In genomic region chr9:58841655-58842054, GRCm38 (mm10) we compare ENCODE assay signal across 9 mouse cellular contexts. TPM values are rescaled to one million over a fixed set of nuclear protein-coding genes. Genes with fewer than 3 reads are reported as not detected.
DNase-seq lines count a peak whose midpoint lies in the region; ATAC-seq and TF ChIP-seq lines count a peak whose summit lies in the region.
"Had no signal": no experiment of that assay in that cellular context is flagged by ENCODE, and none has a peak within 500 bp of the region (broad histone marks: within the 10 kb centered on the region; RNA-seq: fewer than 3 reads in every experiment).

No protein-coding gene starts in this region.

- H3K4me3 ChIP-seq in intestine, embryonic 15.5 days (replicated peaks) = no peak overlapping the region
- no peak overlapping the region for H3K4me3 ChIP-seq in forebrain, embryonic 12.5 days (replicated peaks)
- H3K4me3 ChIP-seq: embryonic facial prominence, embryonic 15.5 days had no signal

- H3K4me1 ChIP-seq in intestine, embryonic 15.5 days (replicated peaks) = no peaks in the 10 kb centered on the region
- H3K4me1 ChIP-seq in forebrain, embryonic 12.5 days = no peaks in the 10 kb centered on the region; the same call in 1 of the 2 replicates
- H3K4me1 ChIP-seq: embryonic facial prominence, embryonic 15.5 days had no signal

- H3K4me2 ChIP-seq in intestine, embryonic 15.5 days (replicated peaks) = no peak overlapping the region
- no peak overlapping the region for H3K4me2 ChIP-seq in forebrain, embryonic 12.5 days
- H3K4me2 ChIP-seq: embryonic facial prominence, embryonic 15.5 days had no signal

- H3K9ac ChIP-seq in intestine, embryonic 15.5 days = no peak overlapping the region
- H3K9ac ChIP-seq in forebrain, embryonic 12.5 days = no peak overlapping the region
- H3K9ac ChIP-seq: embryonic facial prominence, embryonic 15.5 days had no signal

- no peak for ATAC-seq in Patski
- ATAC-seq in intestine, embryonic 15.5 days = no peak
- ATAC-seq in forebrain, embryonic 12.5 days (ENCODE audit: low FRiP score) = no peak

- H3K9me3 ChIP-seq in intestine, embryonic 15.5 days = no peaks in the 10 kb centered on the region
- H3K9me3 ChIP-seq in forebrain, embryonic 12.5 days = no peaks in the 10 kb centered on the region
- H3K9me3 ChIP-seq: embryonic facial prominence, embryonic 15.5 days had no signal

- intact Hi-C loops in left cerebral cortex, postnatal 4 days (cut with DNase I) = no loop called here

- WGBS in intestine, embryonic 15.5 days = 17% methylated on average over 6 of the region's 6 CpGs
- 27% methylated on average over 6 of the region's 6 CpGs for WGBS in forebrain, embryonic 12.5 days

- in situ Hi-C loops in Patski (cut with MboI; ENCODE audit: low pct_unique_long_range_greater_than_20kb) = no loop called here

- POLR2A ChIA-PET in Patski (lab: Charles Lee) = interaction anchor here (0.6 kb wide), 1 partner anchor 69 kb away, joined by 3 read pairs; no protein-coding TSS in a partner anchor

- no peaks in the 10 kb centered on the region for H3K36me3 ChIP-seq in intestine, embryonic 15.5 days
- no peaks in the 10 kb centered on the region for H3K36me3 ChIP-seq in forebrain, embryonic 12.5 days (replicated peaks)
- H3K36me3 ChIP-seq: embryonic facial prominence, embryonic 15.5 days had no signal

- TF ChIP-seq CTCF in Patski (IDR thresholded peaks at IDR 0.05) = no peak

- CTCF ChIA-PET in Patski (lab: Charles Lee) = no interaction called here

- no peak overlapping the region for H3K27ac ChIP-seq in intestine, embryonic 15.5 days
- H3K27ac ChIP-seq in forebrain, embryonic 12.5 days = no peak overlapping the region
- H3K27ac ChIP-seq: embryonic facial prominence, embryonic 15.5 days had no signal

- peak; percentile 65 for DNase-seq in left cerebral cortex, postnatal 4 days
- no peak for DNase-seq in left cerebral cortex, adult 9 months (ENCODE audit: low spot score in 2 of 2)
- DNase-seq in Patski (ENCODE audit: low read depth, low spot score) = peak; percentile 33
- peak; percentile 27 for DNase-seq in cerebellum, adult 9-11 months
- peak; percentile 86 for DNase-seq in kidney, postnatal 10 days
- DNase-seq in ovary, postnatal 14 days (ENCODE audit: low spot score) = peak; percentile 73

- peaks cover 41% of the 10 kb centered on the region for H3K27me3 ChIP-seq in Patski
- no peaks in the 10 kb centered on the region for H3K27me3 ChIP-seq in intestine, embryonic 15.5 days (replicated peaks)
- H3K27me3 ChIP-seq in forebrain, embryonic 12.5 days = no peaks in the 10 kb centered on the region
- H3K27me3 ChIP-seq: embryonic facial prominence, embryonic 15.5 days had no signal

RNA-seq across cellular contexts. Expression of gene Hcn4, which starts 18.4 kb away (rescaled TPM):
- total RNA-seq in left cerebral cortex, postnatal 4 days (2021) = 10 to 100 TPM; 36.7 to 37.3 TPM
- 0.03 TPM for polyA plus RNA-seq in Patski (2021)
- polyA plus RNA-seq in intestine, embryonic 15.5 days (2015; fragmentation: Nextera tagmentation; extraction: Ambion mirVana) = 0.24 and 0.25 TPM in 2 replicates
- 1.3 and 1.8 TPM in 2 replicates for polyA plus RNA-seq in forebrain, embryonic 12.5 days (2016; fragmentation: Nextera tagmentation; extraction: Ambion mirVana)

Comparison
In these comparisons a context has a peak if more than half of its experiments do, and no peak if none do; other contexts are left out.
1. DNase-seq: peak in left cerebral cortex, postnatal 4 days (single experiment), Patski (single experiment), cerebellum, adult 9-11 months (single experiment), kidney, postnatal 10 days (single experiment) and ovary, postnatal 14 days (single experiment); none in left cerebral cortex, adult 9 months (0 of 2).